Mouse (Mus musculus) midbrain, embryonic 11.5 days (tissue): ENCODE measurements at regions not wholly inside any gene's neighbourhood (a gene's known extent, or its start where the extent isn't known, plus 50 kb on each side); places are given as distances from the start of the nearest gene placed in this dataset.

Experiments used
- ATAC-seq: fragments of 200-750 bp; cut with Nextera tagmentation; 2 replicates; pipeline ENCODE4 v1.8.0; 2017; ENCODE audit warnings: moderate TSS enrichment, moderate library complexity; ENCODE audit not compliant: low FRiP score
- DNase-seq: peaks from one replicate; pipeline ENCODE4 v3.0.0; 2015; ENCODE audit warnings: low spot score; ENCODE audit errors: missing footprints
- H3K27ac ChIP-seq: fragments of 300-500 bp; sonication (generic); 2 replicates; pipeline ENCODE4 v1.5.1; 2014; ENCODE audit warnings: low read depth, low read length
- H3K27me3 ChIP-seq: fragments of 300-500 bp; sonication (generic); 2 replicates; pipeline ENCODE4 v1.6.1; 2014; ENCODE audit warnings: mild to moderate bottlenecking, low read length, moderate library complexity, mixed read lengths; ENCODE audit not compliant: control insufficient read depth, insufficient read depth
- H3K36me3 ChIP-seq: fragments of 300-500 bp; sonication (generic); 2 replicates; pipeline ENCODE4 v1.6.1; 2014; ENCODE audit warnings: mild to moderate bottlenecking, low read length, moderate library complexity, mixed read lengths; ENCODE audit not compliant: control insufficient read depth, insufficient read depth
- H3K4me1 ChIP-seq: fragments of 300-500 bp; sonication (generic); 2 replicates; pipeline ENCODE4 v1.6.1; 2014; ENCODE audit warnings: low read length; ENCODE audit not compliant: control insufficient read depth, insufficient read depth
- H3K4me2 ChIP-seq: fragments of 300-500 bp; sonication (generic); 2 replicates; pipeline ENCODE4 v1.6.1; 2014; ENCODE audit warnings: mild to moderate bottlenecking, moderate library complexity
- H3K4me3 ChIP-seq: fragments of 300-500 bp; sonication (generic); 2 replicates; pipeline ENCODE4 v1.5.1; 2014; ENCODE audit warnings: low read depth, low read length
- H3K9ac ChIP-seq: fragments of 300-500 bp; sonication (generic); 2 replicates; pipeline ENCODE4 v1.6.1; 2014; ENCODE audit warnings: low read length
- H3K9me3 ChIP-seq: fragments of 300-500 bp; sonication (generic); 2 replicates; pipeline ENCODE4 v1.6.1; 2016; ENCODE audit warnings: low read length; ENCODE audit not compliant: control insufficient read depth
- WGBS: fragments of 180-500 bp; shearing (Covaris S2); extraction: QIAGEN DNeasy Blood & Tissue Kit; methylation state at CpG from one replicate; pipeline ENCODE4 v1.1.7; 2014; 5-methylcytosine and 5-hydroxymethylcytosine counted together

- no peak overlapping the region for H3K27ac ChIP-seq
- no peaks in the 10 kb centered on the region for H3K9me3 ChIP-seq
- H3K9ac ChIP-seq, result no peak overlapping the region
- no peak for ATAC-seq
- 79% methylated on average over 3 of the region's 3 CpGs for WGBS
- no peak overlapping the region for H3K4me2 ChIP-seq
- H3K27me3 ChIP-seq, result no peaks in the 10 kb centered on the region
- no peaks in the 10 kb centered on the region for H3K4me1 ChIP-seq
- DNase-seq, result no peak
- H3K4me3 ChIP-seq, result no peak overlapping the region
- H3K36me3 ChIP-seq, result no peaks in the 10 kb centered on the region
Measured at GRCm38 (mm10) chr4:94149056-94149455, 407.3 kb upstream of the Gm10306 start.

- no peaks in the 10 kb centered on the region for H3K4me1 ChIP-seq
- 86% methylated on average over 2 of the region's 2 CpGs for WGBS
- no peaks in the 10 kb centered on the region for H3K9me3 ChIP-seq
- no peak overlapping the region for H3K4me3 ChIP-seq
- no peaks in the 10 kb centered on the region for H3K27me3 ChIP-seq
- H3K36me3 ChIP-seq, result no peaks in the 10 kb centered on the region
- H3K4me2 ChIP-seq, result no peak overlapping the region
- no peak overlapping the region for H3K27ac ChIP-seq
- DNase-seq, result no peak
- no peak overlapping the region for H3K9ac ChIP-seq
- no peak for ATAC-seq
Measured at GRCm38 (mm10) chr4:94160620-94161019, 395.7 kb upstream of the Gm10306 start.

DNA sequence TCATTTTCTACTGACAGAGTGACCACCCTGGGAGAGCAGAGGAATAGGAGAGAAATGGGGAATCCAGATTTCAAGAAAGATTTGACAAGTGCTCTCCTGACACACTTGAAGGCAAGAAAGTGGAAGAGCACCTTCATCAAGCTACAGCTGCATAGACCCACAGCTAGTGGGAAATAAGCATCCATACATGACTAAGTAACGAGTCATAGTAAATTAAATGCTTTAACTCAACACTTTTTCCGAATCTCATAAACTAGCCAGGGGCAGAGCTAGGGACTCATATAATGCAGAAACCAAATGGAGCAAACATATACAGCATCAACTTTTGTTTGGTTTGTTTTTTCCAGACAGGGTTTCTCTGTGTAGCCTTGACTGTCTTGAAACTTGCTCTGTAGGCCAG is 383.2 kb upstream of the Gm10306 start:
- DNase-seq (no peak), ATAC-seq (no peak)
- no peaks in the 10 kb centered on the region for H3K9me3 ChIP-seq
- H3K9ac ChIP-seq, result no peak overlapping the region
- H3K27me3 ChIP-seq, result no peaks in the 10 kb centered on the region
- H3K4me3 ChIP-seq, result no peak overlapping the region
- H3K4me2 ChIP-seq, result no peak overlapping the region
- no peak overlapping the region for H3K27ac ChIP-seq
- no peaks in the 10 kb centered on the region for H3K36me3 ChIP-seq
- WGBS, result 81% methylated on average over 2 of the region's 2 CpGs
- H3K4me1 ChIP-seq, result no peaks in the 10 kb centered on the region

DNA sequence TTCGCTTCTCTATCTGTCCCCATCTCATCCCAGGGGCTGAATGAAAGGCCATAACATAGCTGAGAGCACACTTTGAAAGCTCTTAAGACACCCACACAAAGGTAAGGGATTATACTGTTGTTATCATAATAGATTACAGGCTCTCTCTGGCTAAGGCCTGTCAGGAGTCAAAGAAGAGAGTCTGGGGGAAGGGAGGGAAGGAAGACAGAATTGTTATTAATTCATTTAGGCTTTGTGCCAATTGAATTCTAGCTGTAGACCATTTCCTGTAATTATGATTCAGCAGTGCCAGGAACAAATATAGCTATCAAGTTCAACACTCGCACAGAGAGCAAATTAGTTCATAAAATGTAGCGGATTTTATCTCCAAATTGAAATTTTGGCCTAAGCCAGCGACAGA is 369.3 kb upstream of the Gm10306 start:
- no peaks in the 10 kb centered on the region for H3K9me3 ChIP-seq
- H3K4me3 ChIP-seq, result no peak overlapping the region
- no peak overlapping the region for H3K9ac ChIP-seq
- no peaks in the 10 kb centered on the region for H3K36me3 ChIP-seq
- no peak overlapping the region for H3K27ac ChIP-seq
- DNase-seq (no peak), ATAC-seq (no peak)
- no peak overlapping the region for H3K4me2 ChIP-seq
- 69% methylated on average over 4 of the region's 4 CpGs for WGBS
- H3K4me1 ChIP-seq, result no peaks in the 10 kb centered on the region
- no peaks in the 10 kb centered on the region for H3K27me3 ChIP-seq

- no peak overlapping the region for H3K4me2 ChIP-seq
- H3K4me1 ChIP-seq, result no peaks in the 10 kb centered on the region
- H3K9me3 ChIP-seq, result no peaks in the 10 kb centered on the region
- H3K27me3 ChIP-seq, result no peaks in the 10 kb centered on the region
- DNase-seq (peak; percentile 35), ATAC-seq (no peak)
- no peaks in the 10 kb centered on the region for H3K36me3 ChIP-seq
- WGBS, result 72% methylated on average over 2 of the region's 2 CpGs
- H3K9ac ChIP-seq, result no peak overlapping the region
- no peak overlapping the region for H3K4me3 ChIP-seq
- no peak overlapping the region for H3K27ac ChIP-seq
Measured at GRCm38 (mm10) chr4:94188354-94188753, 368.0 kb upstream of the Gm10306 start.

GRCm38 (mm10) chr4:94188888-94189287 is 367.5 kb upstream of the Gm10306 start:
- WGBS, result 82% methylated on average over 3 of the region's 3 CpGs
- DNase-seq, result peak; percentile 54
- Histone ChIP-seq H3K27ac (no peak overlapping the region), H3K36me3 (no peaks in the 10 kb centered on the region), H3K4me3 (no peak overlapping the region), H3K9me3 (no peaks in the 10 kb centered on the region), H3K4me1 (no peaks in the 10 kb centered on the region), H3K4me2 (no peak overlapping the region), H3K27me3 (no peaks in the 10 kb centered on the region), H3K9ac (no peak overlapping the region)
- ATAC-seq, result no peak

GRCm38 (mm10) chr4:94190940-94191339 is 365.4 kb upstream of the Gm10306 start:
- H3K9me3 ChIP-seq, result no peaks in the 10 kb centered on the region
- no peak overlapping the region for H3K4me3 ChIP-seq
- WGBS, result 85% methylated on average over 2 of the region's 2 CpGs
- no peaks in the 10 kb centered on the region for H3K27me3 ChIP-seq
- no peaks in the 10 kb centered on the region for H3K4me1 ChIP-seq
- ATAC-seq (no peak), DNase-seq (peak; percentile 47)
- no peak overlapping the region for H3K4me2 ChIP-seq
- no peak overlapping the region for H3K9ac ChIP-seq
- no peak overlapping the region for H3K27ac ChIP-seq
- no peaks in the 10 kb centered on the region for H3K36me3 ChIP-seq

DNA sequence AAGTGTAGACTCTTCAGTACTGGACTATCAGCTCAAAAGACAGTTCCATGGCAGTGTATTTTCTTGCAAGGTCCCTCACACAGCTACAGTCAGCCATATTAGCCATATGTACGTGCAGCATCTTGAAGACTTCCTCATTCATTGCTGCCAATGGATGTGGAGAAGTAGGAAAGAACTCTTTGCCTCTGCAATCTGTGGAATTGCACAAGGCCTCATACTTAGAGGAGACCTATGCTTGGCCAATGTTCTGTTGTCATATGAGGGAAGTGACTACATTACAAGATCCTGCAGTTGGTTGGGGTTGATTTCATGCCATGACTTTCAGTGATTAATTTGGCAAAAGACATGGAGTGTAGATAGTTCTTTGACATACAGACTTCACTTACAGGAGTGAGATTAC is 340.1 kb upstream of the Gm10306 start:
- H3K4me2 ChIP-seq, result no peak overlapping the region
- H3K9ac ChIP-seq, result no peak overlapping the region
- DNase-seq (no peak), ATAC-seq (no peak)
- H3K27ac ChIP-seq, result no peak overlapping the region
- H3K9me3 ChIP-seq, result no peaks in the 10 kb centered on the region
- WGBS, result 86% methylated on average over 1 of the region's 1 CpGs
- H3K27me3 ChIP-seq, result no peaks in the 10 kb centered on the region
- no peaks in the 10 kb centered on the region for H3K36me3 ChIP-seq
- H3K4me1 ChIP-seq, result no peaks in the 10 kb centered on the region
- no peak overlapping the region for H3K4me3 ChIP-seq

- WGBS, result 88% methylated on average over 2 of the region's 2 CpGs
- Histone ChIP-seq H3K4me3 (no peak overlapping the region), H3K9me3 (no peaks in the 10 kb centered on the region), H3K27ac (no peak overlapping the region), H3K27me3 (no peaks in the 10 kb centered on the region), H3K9ac (no peak overlapping the region), H3K4me1 (no peaks in the 10 kb centered on the region), H3K36me3 (no peaks in the 10 kb centered on the region), H3K4me2 (no peak overlapping the region)
- no peak for ATAC-seq
- no peak for DNase-seq
Measured at GRCm38 (mm10) chr4:94235650-94236206, 320.6 kb upstream of the Gm10306 start.

DNA sequence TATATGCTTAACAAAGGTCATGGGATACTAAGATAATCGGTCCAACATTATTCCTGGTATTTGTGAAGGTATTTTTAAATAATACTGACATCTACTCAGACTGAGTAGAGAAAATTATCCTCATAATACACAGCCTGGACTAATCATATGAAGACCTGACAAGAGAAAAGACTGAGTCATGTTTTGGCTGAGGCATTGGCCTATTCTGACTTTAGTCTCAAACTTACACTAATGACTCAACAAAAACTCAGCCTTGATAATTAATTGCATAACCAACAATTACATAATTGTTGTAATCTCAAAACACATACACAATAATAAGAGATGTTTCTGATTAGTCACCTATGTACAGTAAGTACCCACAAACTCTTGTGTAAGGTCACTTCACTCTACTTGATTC is 300.3 kb upstream of the Gm10306 start:
- Histone ChIP-seq H3K27me3 (no peaks in the 10 kb centered on the region), H3K27ac (no peak overlapping the region), H3K4me2 (no peak overlapping the region), H3K9ac (no peak overlapping the region), H3K4me1 (no peaks in the 10 kb centered on the region), H3K36me3 (no peaks in the 10 kb centered on the region), H3K4me3 (no peak overlapping the region), H3K9me3 (no peaks in the 10 kb centered on the region)
- ATAC-seq (no peak), DNase-seq (no peak)
- 90% methylated on average over 1 of the region's 1 CpGs for WGBS
